Mouse (Mus musculus) heart, postnatal 0 days (tissue): ENCODE results near the gene Anapc1.

Experiments
- CTCF ChIP-seq: IDR thresholded peaks from 2 replicates; pipeline ENCODE4 v1.5.1; 2016; ENCODE audit warnings: antibody characterized with exemption, control low read depth, low read depth
- EP300 ChIP-seq: IDR thresholded peaks from 2 replicates; pipeline ENCODE4 v1.6.1; 2016; ENCODE audit warnings: antibody characterized with exemption, low read depth

GRCm38 (mm10) chr2:128611178-128611577 is 76.0 kb downstream of the Anapc1 start:
- no peak for TF ChIP-seq CTCF
- TF ChIP-seq EP300, result no peak
